ENCODE assay signal across 18 mouse cellular contexts in the genomic region with DNA sequence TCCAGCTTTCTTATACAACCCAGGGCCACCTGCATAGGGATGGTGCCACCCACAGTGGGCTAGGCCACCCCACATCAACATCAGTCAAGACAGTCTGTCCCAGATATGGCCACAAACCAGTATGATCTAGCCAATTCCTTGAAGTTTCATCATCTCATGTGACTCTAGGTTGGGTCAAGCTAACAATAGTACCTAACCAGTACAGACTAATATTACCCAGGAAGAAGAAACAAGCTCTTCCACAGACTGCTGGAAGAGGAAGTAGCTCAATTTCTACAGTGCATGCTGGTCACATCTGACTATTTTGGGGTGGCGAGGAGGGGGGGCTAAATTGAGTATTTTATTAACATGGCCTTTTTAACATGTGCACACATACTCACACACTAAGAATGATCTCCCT. TPM values are rescaled to one million over a fixed set of nuclear protein-coding genes. Genes with fewer than 3 reads are reported as not detected.
DNase-seq lines count a peak whose midpoint lies in the region; ATAC-seq lines count a peak whose summit lies in the region.
"Had no signal": no experiment of that assay in that cellular context is flagged by ENCODE, and none has a peak within 500 bp of the region (broad histone marks: within the 10 kb centered on the region; RNA-seq: fewer than 3 reads in every experiment).

No protein-coding gene starts in this region.

- WGBS in liver, embryonic 15.5 days (ENCODE audit: insufficient replicate concordance) = 73% methylated on average over 1 of the region's 1 CpGs
- 63% methylated on average over 1 of the region's 1 CpGs for WGBS in liver, embryonic 12.5 days (ENCODE audit: insufficient replicate concordance)
- WGBS in intestine, embryonic 15.5 days = 82% methylated on average over 1 of the region's 1 CpGs

- H3K36me3 ChIP-seq in liver, embryonic 15.5 days (replicated peaks) = no peaks in the 10 kb centered on the region
- no peaks in the 10 kb centered on the region; the same call in 1 of the 2 replicates for H3K36me3 ChIP-seq in liver, embryonic 12.5 days
- peaks cover 9% of the 10 kb centered on the region; the same call in 1 of the 2 replicates for H3K36me3 ChIP-seq in intestine, embryonic 15.5 days
- H3K36me3 ChIP-seq: embryonic facial prominence, embryonic 15.5 days; heart, embryonic 10.5 days; hindbrain, embryonic 12.5 days; midbrain, embryonic 15.5 days had no signal

- no peaks in the 10 kb centered on the region for H3K27me3 ChIP-seq in liver, embryonic 15.5 days
- no peaks in the 10 kb centered on the region for H3K27me3 ChIP-seq in liver, embryonic 12.5 days (replicated peaks)
- H3K27me3 ChIP-seq in intestine, embryonic 15.5 days (replicated peaks) = no peaks in the 10 kb centered on the region
- H3K27me3 ChIP-seq: embryonic facial prominence, embryonic 15.5 days; limb, embryonic 12.5 days; midbrain, embryonic 15.5 days had no signal

- no peak for ATAC-seq in liver, embryonic 15.5 days (ENCODE audit: insufficient read depth)
- ATAC-seq in liver, embryonic 12.5 days = no peak
- ATAC-seq in granulocyte monocyte progenitor cell, adult 5-6 weeks (replicated peaks; ENCODE audit: poor library complexity, severe bottlenecking) = peak; percentile 81
- ATAC-seq in monocyte, adult 5-6 weeks (replicated peaks; ENCODE audit: insufficient number of reproducible peaks, low FRiP score, low TSS enrichment, poor library complexity, severe bottlenecking) = peak; percentile 91
- no peak for ATAC-seq in intestine, embryonic 15.5 days
- ATAC-seq: midbrain, embryonic 15.5 days had no signal

- H3K4me2 ChIP-seq in liver, embryonic 15.5 days = no peak overlapping the region
- H3K4me2 ChIP-seq in liver, embryonic 12.5 days = no peak overlapping the region
- no peak overlapping the region for H3K4me2 ChIP-seq in intestine, embryonic 15.5 days (replicated peaks)
- H3K4me2 ChIP-seq: embryonic facial prominence, embryonic 15.5 days; hindbrain, embryonic 12.5 days; limb, embryonic 12.5 days; lung, embryonic 14.5 days; midbrain, embryonic 15.5 days had no signal

- H3K9me3 ChIP-seq in liver, embryonic 15.5 days (replicated peaks) = no peaks in the 10 kb centered on the region
- H3K9me3 ChIP-seq in liver, embryonic 12.5 days (replicated peaks) = no peaks in the 10 kb centered on the region
- no peaks in the 10 kb centered on the region for H3K9me3 ChIP-seq in intestine, embryonic 15.5 days
- H3K9me3 ChIP-seq: embryonic facial prominence, embryonic 15.5 days; heart, embryonic 10.5 days; hindbrain, embryonic 12.5 days; limb, embryonic 12.5 days; midbrain, embryonic 15.5 days had no signal

- H3K27ac ChIP-seq in liver, embryonic 15.5 days (replicated peaks) = peak overlapping the region; percentile 51; the same call in 1 of the 2 replicates
- no peak overlapping the region for H3K27ac ChIP-seq in liver, embryonic 12.5 days
- H3K27ac ChIP-seq in intestine, embryonic 15.5 days = no peak overlapping the region
- H3K27ac ChIP-seq: embryonic facial prominence, embryonic 15.5 days; heart, embryonic 10.5 days; hindbrain, embryonic 12.5 days; limb, embryonic 12.5 days; midbrain, embryonic 15.5 days had no signal

- peaks cover 7% of the 10 kb centered on the region for H3K4me1 ChIP-seq in liver, embryonic 15.5 days (replicated peaks)
- H3K4me1 ChIP-seq in liver, embryonic 12.5 days = peaks cover 9% of the 10 kb centered on the region
- no peaks in the 10 kb centered on the region for H3K4me1 ChIP-seq in intestine, embryonic 15.5 days (replicated peaks)
- H3K4me1 ChIP-seq: embryonic facial prominence, embryonic 15.5 days; heart, embryonic 10.5 days; hindbrain, embryonic 12.5 days; limb, embryonic 12.5 days; midbrain, embryonic 15.5 days had no signal

- H3K9ac ChIP-seq in liver, embryonic 15.5 days = no peak overlapping the region
- no peak overlapping the region for H3K9ac ChIP-seq in liver, embryonic 12.5 days
- no peak overlapping the region for H3K9ac ChIP-seq in intestine, embryonic 15.5 days
- H3K9ac ChIP-seq: embryonic facial prominence, embryonic 15.5 days; hindbrain, embryonic 12.5 days; limb, embryonic 12.5 days; lung, embryonic 14.5 days; midbrain, embryonic 15.5 days had no signal

- no peak overlapping the region for H3K4me3 ChIP-seq in liver, embryonic 15.5 days (replicated peaks)
- no peak overlapping the region for H3K4me3 ChIP-seq in liver, embryonic 12.5 days
- no peak overlapping the region for H3K4me3 ChIP-seq in intestine, embryonic 15.5 days (replicated peaks)
- H3K4me3 ChIP-seq: embryonic facial prominence, embryonic 15.5 days; heart, embryonic 10.5 days; hindbrain, embryonic 12.5 days; limb, embryonic 12.5 days; midbrain, embryonic 15.5 days had no signal

- intact Hi-C loops in left cerebral cortex, postnatal 36 days (cut with DNase I) = no loop called here

- DNase-seq in A20 (ENCODE audit: low read depth, low spot score) = peak; percentile 59
- no peak for DNase-seq in kidney, adult 8-10 months
- DNase-seq in left cerebral cortex, postnatal 36 days (ENCODE audit: low spot score in 2 of 2) = no peak
- DNase-seq: cerebellum, adult 9-11 months; lung, embryonic 14.5 days; retina, postnatal 1 day; thymus, adult 18-20 months; thymus, postnatal 4 days had no signal

RNA-seq across cellular contexts. Expression of gene Mgat4a, which starts 54.4 kb away (rescaled TPM):
- 1.1 and 1.2 TPM in 2 replicates for polyA plus RNA-seq in liver, embryonic 15.5 days (2015; fragmentation: Nextera tagmentation; extraction: Ambion mirVana)
- 1.3 and 2.1 TPM in 2 replicates for polyA plus RNA-seq in liver, embryonic 12.5 days (2016; fragmentation: Nextera tagmentation; extraction: Ambion mirVana)
- 11.3 and 12.9 TPM in 2 replicates for total RNA-seq in granulocyte monocyte progenitor cell, adult 5-6 weeks (2014; fragmentation: Nextera tagmentation)
- 12.9 and 16.0 TPM in 2 replicates for total RNA-seq in granulocyte monocyte progenitor cell, adult 5-6 weeks (2017)
- total RNA-seq in monocyte, adult 5-6 weeks (2017) = 19.1 to 38.8 TPM (median 27.1 TPM) in 3 replicates
- polyA plus RNA-seq in intestine, embryonic 15.5 days (2015; fragmentation: Nextera tagmentation; extraction: Ambion mirVana) = 44.5 and 46.3 TPM in 2 replicates
- total RNA-seq in left cerebral cortex, postnatal 36 days (2021) = 10 to 100 TPM; 28.6 to 32.2 TPM

RNA-seq across cellular contexts. Expression of gene Unc50, which starts 56.5 kb away (rescaled TPM):
- polyA plus RNA-seq in liver, embryonic 15.5 days (2015; fragmentation: Nextera tagmentation; extraction: Ambion mirVana) = 68.6 and 70.6 TPM in 2 replicates
- 86.4 and 87.2 TPM in 2 replicates for polyA plus RNA-seq in liver, embryonic 12.5 days (2016; fragmentation: Nextera tagmentation; extraction: Ambion mirVana)
- 61.0 and 68.8 TPM in 2 replicates for total RNA-seq in granulocyte monocyte progenitor cell, adult 5-6 weeks (2014; fragmentation: Nextera tagmentation)
- 41.9 and 63.4 TPM in 2 replicates for total RNA-seq in granulocyte monocyte progenitor cell, adult 5-6 weeks (2017)
- 44.4 to 92.7 TPM (median 89.0 TPM) in 3 replicates for total RNA-seq in monocyte, adult 5-6 weeks (2017)
- polyA plus RNA-seq in intestine, embryonic 15.5 days (2015; fragmentation: Nextera tagmentation; extraction: Ambion mirVana) = 129 and 134 TPM in 2 replicates
- 10 to 100 TPM; 51.4 to 61.1 TPM for total RNA-seq in left cerebral cortex, postnatal 36 days (2021)

RNA-seq across cellular contexts. Expression of gene Coa5, which starts 56.5 kb away (rescaled TPM):
- 25.6 and 26.0 TPM in 2 replicates for polyA plus RNA-seq in liver, embryonic 15.5 days (2015; fragmentation: Nextera tagmentation; extraction: Ambion mirVana)
- 53.6 TPM in 2 replicates for polyA plus RNA-seq in liver, embryonic 12.5 days (2016; fragmentation: Nextera tagmentation; extraction: Ambion mirVana)
- total RNA-seq in granulocyte monocyte progenitor cell, adult 5-6 weeks (2014; fragmentation: Nextera tagmentation) = 79.4 and 86.9 TPM in 2 replicates
- total RNA-seq in granulocyte monocyte progenitor cell, adult 5-6 weeks (2017) = 69.1 and 75.9 TPM in 2 replicates
- total RNA-seq in monocyte, adult 5-6 weeks (2017) = 54.1 to 70.6 TPM (median 66.7 TPM) in 3 replicates
- 54.5 and 56.8 TPM in 2 replicates for polyA plus RNA-seq in intestine, embryonic 15.5 days (2015; fragmentation: Nextera tagmentation; extraction: Ambion mirVana)
- 10 to 100 TPM; 61.5 to 63.4 TPM for total RNA-seq in left cerebral cortex, postnatal 36 days (2021)

Comparison
In these comparisons a context has a peak if more than half of its experiments do, and no peak if none do; other contexts are left out.
1. ATAC-seq: peak in granulocyte monocyte progenitor cell, adult 5-6 weeks (single experiment) and monocyte, adult 5-6 weeks (single experiment); none in liver, embryonic 15.5 days (single experiment), liver, embryonic 12.5 days (single experiment) and intestine, embryonic 15.5 days (single experiment).